Mouse (Mus musculus) liver, embryonic 12.5 days (tissue): ENCODE data around the gene Itgb8. TPM values are rescaled to one million over a fixed set of nuclear protein-coding genes. Genes with fewer than 3 reads are reported as not detected.

Experiments
- ATAC-seq: fragments of 200-750 bp; cut with Nextera tagmentation; 2 replicates; pipeline ENCODE4 v1.8.0; 2017; ENCODE audit warnings: moderate number of reproducible peaks, mild to moderate bottlenecking, moderate library complexity
- H3K27ac ChIP-seq: fragments of 300-500 bp; sonication (generic); 2 replicates; pipeline ENCODE4 v1.5.1; 2016; ENCODE audit warnings: mild to moderate bottlenecking
- H3K27me3 ChIP-seq: fragments of 300-500 bp; sonication (generic); replicated peaks from 2 replicates; pipeline ENCODE4 v1.6.1; 2016; ENCODE audit warnings: mild to moderate bottlenecking, moderate library complexity
- H3K36me3 ChIP-seq: fragments of 300-500 bp; sonication (generic); 2 replicates; pipeline ENCODE4 v1.6.1; 2016; ENCODE audit warnings: mild to moderate bottlenecking, moderate library complexity
- H3K4me1 ChIP-seq: fragments of 300-500 bp; sonication (generic); 2 replicates; pipeline ENCODE4 v1.6.1; 2016
- H3K4me2 ChIP-seq: fragments of 300-500 bp; sonication (generic); 2 replicates; pipeline ENCODE4 v1.6.1; 2016; ENCODE audit warnings: mild to moderate bottlenecking, moderate library complexity
- H3K4me3 ChIP-seq: fragments of 300-500 bp; sonication (generic); 2 replicates; pipeline ENCODE4 v1.5.1; 2016; ENCODE audit warnings: mild to moderate bottlenecking, moderate library complexity
- H3K9ac ChIP-seq: fragments of 300-500 bp; sonication (generic); 2 replicates; pipeline ENCODE4 v1.6.1; 2016; ENCODE audit warnings: mild to moderate bottlenecking, moderate library complexity
- H3K9me3 ChIP-seq: fragments of 300-500 bp; sonication (generic); replicated peaks from 2 replicates; pipeline ENCODE4 v1.6.1; 2016; ENCODE audit warnings: mild to moderate bottlenecking, moderate library complexity
- WGBS: fragments of 180-500 bp; shearing (Covaris S2); methylation state at CpG from one replicate; pipeline ENCODE4 v1.1.7; 2016; ENCODE audit not compliant: insufficient replicate concordance; 5-methylcytosine and 5-hydroxymethylcytosine counted together
- polyA plus RNA-seq: library from polyadenylated mRNA; unstranded; fragments of >200 nt; fragmentation: Nextera tagmentation; extraction: Ambion mirVana; gene quantifications from 2 replicates; pipeline ENCODE4 v1.2.1, GENCODE M21; 2016

The Itgb8 gene
- polyA plus RNA-seq, 1 experiment from 2014 or later: 0.32 TPM

DNA sequence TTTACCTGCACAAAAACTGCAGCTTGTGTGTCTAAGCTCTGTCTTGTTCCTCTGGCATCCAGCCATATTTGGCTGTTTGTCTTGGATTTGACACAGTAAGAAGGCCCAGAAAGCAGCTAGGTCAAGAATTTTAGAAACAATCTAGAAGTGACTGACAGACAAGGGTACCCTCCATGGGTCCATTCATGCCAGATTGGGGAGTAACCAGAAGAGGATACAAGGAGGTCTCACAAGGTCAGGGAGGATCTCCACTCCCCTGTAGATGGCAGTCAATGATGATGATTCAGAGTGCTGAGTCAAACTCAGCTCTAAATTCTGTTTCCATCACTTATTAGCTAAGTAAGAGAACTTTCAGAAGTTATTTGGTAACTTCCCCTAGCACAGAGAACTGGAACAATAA, 8.2 kb downstream of the Itgb8 start:
- ATAC-seq: no peak

GRCm38 (mm10) chr12:119229601-119230000, 9.0 kb downstream of the Itgb8 start:
- 61% methylated on average over 2 of the region's 2 CpGs for WGBS
- ATAC-seq: no peak
- no peaks in the 10 kb centered on the region for H3K9me3 ChIP-seq
- H3K4me1 ChIP-seq: no peaks in the 10 kb centered on the region
- no peak overlapping the region for H3K4me3 ChIP-seq
- H3K4me2 ChIP-seq: no peak overlapping the region
- H3K36me3 ChIP-seq: no peaks in the 10 kb centered on the region
- no peak overlapping the region for H3K9ac ChIP-seq
- H3K27ac ChIP-seq: no peak overlapping the region
- H3K27me3 ChIP-seq: no peaks in the 10 kb centered on the region

More for the DNA sequence above, 8.2 kb downstream of the Itgb8 start:
- H3K27ac ChIP-seq: no peak overlapping the region
- H3K4me2 ChIP-seq: no peak overlapping the region
- no peak overlapping the region for H3K4me3 ChIP-seq
- no peaks in the 10 kb centered on the region for H3K27me3 ChIP-seq
- H3K36me3 ChIP-seq: no peaks in the 10 kb centered on the region
- H3K9me3 ChIP-seq: no peaks in the 10 kb centered on the region
- no peak overlapping the region for H3K9ac ChIP-seq
- no peaks in the 10 kb centered on the region for H3K4me1 ChIP-seq

- Histone ChIP-seq H3K9ac (no peak overlapping the region), H3K36me3 (no peaks in the 10 kb centered on the region), H3K27ac (no peak overlapping the region), H3K4me3 (no peak overlapping the region), H3K9me3 (no peaks in the 10 kb centered on the region), H3K27me3 (no peaks in the 10 kb centered on the region), H3K4me2 (no peak overlapping the region), H3K4me1 (no peaks in the 10 kb centered on the region)
- 55% methylated on average over 1 of the region's 1 CpGs for WGBS
- ATAC-seq: no peak
Measured at GRCm38 (mm10) chr12:119227898-119228297, 10.7 kb downstream of the Itgb8 start.

DNA sequence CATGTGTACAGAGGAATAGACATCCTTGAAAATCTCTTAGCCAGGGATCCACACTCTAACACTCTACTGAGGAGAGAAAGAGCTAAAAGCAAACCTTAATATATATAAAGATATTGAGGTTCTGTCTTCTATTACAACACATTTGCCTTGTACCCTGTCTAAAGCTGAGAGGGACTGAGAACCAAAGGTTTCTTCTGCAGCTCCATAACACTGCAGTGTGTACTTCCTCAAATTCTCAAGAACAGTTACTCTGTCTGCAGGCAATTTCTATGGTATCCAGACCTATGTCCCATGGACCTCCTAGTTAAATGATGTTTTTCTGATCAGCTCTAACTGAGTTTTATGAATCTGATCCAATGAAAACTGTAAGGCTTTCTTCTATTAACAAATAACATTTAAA, 13.9 kb downstream of the Itgb8 start:
- ATAC-seq: no peak
- H3K27ac ChIP-seq: no peak overlapping the region

GRCm38 (mm10) chr12:119219409-119219808, 19.2 kb downstream of the Itgb8 start:
- Histone ChIP-seq H3K9me3 (no peaks in the 10 kb centered on the region), H3K36me3 (no peaks in the 10 kb centered on the region), H3K4me3 (no peak overlapping the region), H3K4me1 (no peaks in the 10 kb centered on the region), H3K27me3 (no peaks in the 10 kb centered on the region), H3K27ac (no peak overlapping the region), H3K4me2 (no peak overlapping the region), H3K9ac (no peak overlapping the region)
- no peak for ATAC-seq
- 74% methylated on average over 1 of the region's 1 CpGs for WGBS

More for the DNA sequence above, 13.9 kb downstream of the Itgb8 start:
- Histone ChIP-seq H3K4me2 (no peak overlapping the region), H3K4me3 (no peak overlapping the region), H3K9me3 (no peaks in the 10 kb centered on the region), H3K27me3 (no peaks in the 10 kb centered on the region), H3K4me1 (no peaks in the 10 kb centered on the region), H3K9ac (no peak overlapping the region), H3K36me3 (no peaks in the 10 kb centered on the region)

DNA sequence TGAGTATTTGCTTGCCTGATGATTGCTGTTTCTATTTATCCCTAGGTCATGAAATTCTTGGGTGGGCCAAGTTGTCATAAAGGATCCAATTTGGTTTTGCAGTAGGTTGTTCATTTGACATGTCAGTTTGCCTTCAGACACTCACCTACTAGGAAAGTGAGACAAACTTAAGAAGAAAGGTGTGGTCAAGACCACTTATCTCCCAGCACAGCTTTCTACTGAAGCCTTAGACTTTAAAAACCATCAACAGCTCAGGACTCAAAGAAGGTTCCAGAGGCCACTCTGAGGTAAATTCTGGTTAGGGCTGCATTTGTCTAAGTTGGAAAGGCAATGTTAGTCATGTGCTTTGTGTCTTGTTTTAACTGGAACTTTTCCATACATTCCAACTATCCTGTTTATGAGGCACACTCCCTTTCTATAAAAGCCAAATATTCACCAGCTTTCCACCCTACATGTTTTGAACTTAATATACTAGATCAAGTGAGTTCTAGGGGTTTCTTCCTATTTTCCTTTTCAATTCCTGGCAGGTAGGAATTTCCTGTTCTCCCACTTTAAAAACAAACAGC, 20.8 kb downstream of the Itgb8 start:
- Histone ChIP-seq H3K4me2 (no peak overlapping the region), H3K4me3 (no peak overlapping the region), H3K9ac (no peak overlapping the region), H3K9me3 (no peaks in the 10 kb centered on the region), H3K27ac (no peak overlapping the region), H3K27me3 (no peaks in the 10 kb centered on the region), H3K36me3 (no peaks in the 10 kb centered on the region), H3K4me1 (no peaks in the 10 kb centered on the region)
- peak; percentile 73 for ATAC-seq

DNA sequence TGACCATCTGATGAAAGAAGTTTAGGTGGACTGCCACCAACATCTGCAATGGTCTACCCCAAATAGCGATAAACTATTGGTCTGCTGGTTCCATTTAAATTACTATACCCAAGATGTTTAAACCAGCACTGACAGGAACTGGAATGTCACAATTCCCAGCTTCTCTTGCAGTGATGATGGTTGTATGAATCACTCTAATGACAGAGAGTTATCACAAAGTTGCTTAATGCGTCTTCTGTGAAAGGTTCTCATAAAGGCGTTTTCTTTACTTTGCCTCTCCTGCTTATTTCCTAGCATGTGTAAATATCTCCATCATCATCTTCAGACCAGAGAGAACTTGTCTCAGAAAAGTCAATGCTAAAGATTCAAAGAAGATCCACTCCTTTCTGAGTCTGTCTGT, 23.4 kb downstream of the Itgb8 start:
- no peak overlapping the region for H3K4me3 ChIP-seq
- no peaks in the 10 kb centered on the region for H3K4me1 ChIP-seq
- no peaks in the 10 kb centered on the region for H3K27me3 ChIP-seq
- no peaks in the 10 kb centered on the region for H3K9me3 ChIP-seq
- no peak overlapping the region for H3K27ac ChIP-seq
- H3K9ac ChIP-seq: no peak overlapping the region
- WGBS: 81% methylated on average over 3 of the region's 3 CpGs
- H3K36me3 ChIP-seq: no peaks in the 10 kb centered on the region
- ATAC-seq: no peak
- H3K4me2 ChIP-seq: no peak overlapping the region

GRCm38 (mm10) chr12:119211533-119211932, 27.1 kb downstream of the Itgb8 start:
- no peak overlapping the region for H3K4me2 ChIP-seq
- H3K9me3 ChIP-seq: no peaks in the 10 kb centered on the region
- no peaks in the 10 kb centered on the region for H3K4me1 ChIP-seq
- H3K4me3 ChIP-seq: no peak overlapping the region
- no peak overlapping the region for H3K27ac ChIP-seq
- no peak overlapping the region for H3K9ac ChIP-seq
- no peak for ATAC-seq
- no peaks in the 10 kb centered on the region for H3K36me3 ChIP-seq
- WGBS: 45% methylated on average over 2 of the region's 2 CpGs
- H3K27me3 ChIP-seq: no peaks in the 10 kb centered on the region

DNA sequence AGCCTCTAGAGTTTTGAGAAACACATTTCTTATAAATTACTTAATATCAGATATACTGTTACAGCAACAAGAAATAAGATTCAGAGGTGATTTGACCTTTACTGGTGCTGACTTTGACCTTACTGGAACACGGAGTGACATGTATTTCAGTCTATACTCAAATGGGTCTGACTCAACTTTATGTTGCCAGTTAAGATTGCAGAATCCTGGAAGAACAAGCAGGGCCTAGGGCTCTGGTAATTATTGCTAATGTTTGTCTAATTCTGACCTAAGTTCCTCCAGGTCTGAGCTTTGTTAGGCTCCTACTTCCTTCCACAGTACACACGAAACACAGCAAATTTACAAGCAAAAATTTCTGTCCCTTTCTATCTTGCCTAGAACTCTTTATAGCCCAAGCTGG, 28.0 kb downstream of the Itgb8 start:
- Histone ChIP-seq H3K36me3 (no peaks in the 10 kb centered on the region), H3K4me3 (no peak overlapping the region), H3K9ac (no peak overlapping the region), H3K9me3 (no peaks in the 10 kb centered on the region), H3K4me1 (no peaks in the 10 kb centered on the region), H3K27ac (no peak overlapping the region), H3K4me2 (no peak overlapping the region), H3K27me3 (no peaks in the 10 kb centered on the region)
- ATAC-seq: no peak
- 55% methylated on average over 2 of the region's 2 CpGs for WGBS

- H3K27me3 ChIP-seq: no peaks in the 10 kb centered on the region
- H3K4me1 ChIP-seq: no peaks in the 10 kb centered on the region
- WGBS: 56% methylated on average over 1 of the region's 1 CpGs
Measured at GRCm38 (mm10) chr12:119210073-119210425, 28.6 kb downstream of the Itgb8 start.

GRCm38 (mm10) chr12:119209384-119210072, 29.1 kb downstream of the Itgb8 start:
- ATAC-seq: no peak
- Histone ChIP-seq H3K4me1 (no peaks in the 10 kb centered on the region), H3K9me3 (no peaks in the 10 kb centered on the region), H3K4me3 (no peak overlapping the region), H3K27me3 (no peaks in the 10 kb centered on the region), H3K36me3 (no peaks in the 10 kb centered on the region), H3K27ac (no peak overlapping the region), H3K9ac (no peak overlapping the region), H3K4me2 (no peak overlapping the region)
- 55% methylated on average over 2 of the region's 2 CpGs for WGBS

More at GRCm38 (mm10) chr12:119210073-119210425, 28.6 kb downstream of the Itgb8 start:
- Histone ChIP-seq H3K36me3 (no peaks in the 10 kb centered on the region), H3K4me3 (no peak overlapping the region), H3K27ac (no peak overlapping the region), H3K9ac (no peak overlapping the region), H3K4me2 (no peak overlapping the region), H3K9me3 (no peaks in the 10 kb centered on the region)
- no peak for ATAC-seq

DNA sequence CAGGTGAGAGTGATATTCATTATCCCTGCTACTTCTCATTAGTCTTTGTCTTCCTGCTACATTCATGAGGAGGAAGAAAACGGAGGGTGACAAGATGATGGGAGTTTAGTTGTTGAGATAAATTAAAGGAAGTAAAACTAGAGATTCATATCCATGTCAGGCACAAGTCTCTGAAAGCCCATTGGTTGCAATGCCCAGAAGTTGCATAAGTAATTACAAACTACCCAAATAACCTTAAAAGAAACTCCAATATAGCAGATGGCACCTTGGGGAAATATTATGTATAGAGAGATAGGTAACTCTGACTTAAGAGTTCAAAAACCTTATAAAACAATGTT, 31.2 kb downstream of the Itgb8 start:
- 24% methylated on average over 1 of the region's 1 CpGs for WGBS
- ATAC-seq: no peak
- H3K4me1 ChIP-seq: no peaks in the 10 kb centered on the region
- H3K27ac ChIP-seq: no peak overlapping the region
- H3K27me3 ChIP-seq: no peaks in the 10 kb centered on the region
- no peak overlapping the region for H3K9ac ChIP-seq
- no peak overlapping the region for H3K4me3 ChIP-seq
- no peaks in the 10 kb centered on the region for H3K9me3 ChIP-seq
- no peak overlapping the region for H3K4me2 ChIP-seq
- no peaks in the 10 kb centered on the region for H3K36me3 ChIP-seq
